Mouse (Mus musculus) liver, embryonic 14.5 days (tissue): Measurements from ENCODE around the gene 4933411K16Rik. TPM values are rescaled to one million over a fixed set of nuclear protein-coding genes. Genes with fewer than 3 reads are reported as not detected.

ENCODE experiments used
- ATAC-seq: fragments of 200-750 bp; cut with Nextera tagmentation; 2 replicates; pipeline ENCODE4 v1.8.0; 2017; ENCODE audit warnings: moderate number of reproducible peaks, mild to moderate bottlenecking, moderate library complexity; ENCODE audit not compliant: insufficient read depth
- DNase-seq, 3 experiments: peaks; one replicate each; pipeline ENCODE4 v3.0.0-alpha.2; 2012 to 2013; ENCODE audit warnings: low read depth in 3 of 3, low spot score in 3 of 3
- H3K27ac ChIP-seq: fragments of 300-500 bp; sonication (generic); 2 replicates; pipeline ENCODE4 v1.5.1; 2014; ENCODE audit warnings: moderate library complexity, mild to moderate bottlenecking, control low read depth, inconsistent platforms
- H3K27me3 ChIP-seq: fragments of 300-500 bp; sonication (generic); 2 replicates; pipeline ENCODE4 v1.6.1; 2014; ENCODE audit warnings: mild to moderate bottlenecking, low read length, moderate library complexity; ENCODE audit not compliant: control insufficient read depth, insufficient read depth
- H3K36me3 ChIP-seq: fragments of 300-500 bp; sonication (generic); replicated peaks from 2 replicates; pipeline ENCODE4 v1.6.1; 2014; ENCODE audit warnings: low read depth; ENCODE audit not compliant: control insufficient read depth, insufficient read depth
- H3K4me1 ChIP-seq, 2 experiments: fragments of 200-500 bp in 1 of 2; fragments of 300-500 bp in 1 of 2; sonication (generic) in 1 of 2; replicated peaks; 2 replicates each; pipeline ENCODE4 v1.6.1; 2012 to 2014; ENCODE audit warnings: antibody characterized with exemption in 1 of 2, inconsistent platforms in 1 of 2, low read length in 1 of 2; ENCODE audit not compliant: control insufficient read depth in 2 of 2, insufficient read depth in 2 of 2
- H3K4me2 ChIP-seq: fragments of 300-500 bp; sonication (generic); 2 replicates; pipeline ENCODE4 v1.6.1; 2014; ENCODE audit warnings: low read depth, mild to moderate bottlenecking, control low read depth, moderate library complexity
- H3K4me3 ChIP-seq, 2 experiments: fragments of 200-500 bp in 1 of 2; fragments of 300-500 bp in 1 of 2; sonication (generic) in 1 of 2; 2 replicates each; pipeline ENCODE4 v1.5.1; 2012 to 2014; ENCODE audit warnings: low read depth in 2 of 2, low read length in 2 of 2, mild to moderate bottlenecking in 2 of 2, control low read depth in 1 of 2, inconsistent platforms in 1 of 2, moderate library complexity in 1 of 2; ENCODE audit not compliant: insufficient read depth in 1 of 2
- H3K9ac ChIP-seq: fragments of 300-500 bp; sonication (generic); replicated peaks from 2 replicates; pipeline ENCODE4 v1.6.1; 2014; ENCODE audit warnings: mild to moderate bottlenecking, control low read depth, moderate library complexity
- H3K9me3 ChIP-seq: fragments of 300-500 bp; sonication (generic); 2 replicates; pipeline ENCODE4 v1.6.1; 2016; ENCODE audit warnings: low read length, mixed read lengths; ENCODE audit not compliant: control insufficient read depth
- CTCF ChIP-seq: IDR thresholded peaks from 2 replicates; pipeline ENCODE4 v1.5.1; 2016; ENCODE audit warnings: antibody characterized with exemption, low read depth, control low read depth
- EP300 ChIP-seq: IDR thresholded peaks from 2 replicates; pipeline ENCODE4 v1.6.1; 2016; ENCODE audit warnings: antibody characterized with exemption, low read depth
- WGBS: fragments of 180-500 bp; shearing (Covaris S2); extraction: QIAGEN DNeasy Blood & Tissue Kit; methylation state at CpG from one replicate; pipeline ENCODE4 v1.1.7; 2014; ENCODE audit not compliant: insufficient replicate concordance; 5-methylcytosine and 5-hydroxymethylcytosine counted together
- polyA plus RNA-seq, 2 experiments: library from polyadenylated mRNA; depleted of rRNA in 1 of 2; stranded (reverse) in 1 of 2; unstranded in 1 of 2; fragments of >200 nt; fragmentation: Nextera tagmentation in 1 of 2; extraction: Ambion mirVana in 1 of 2; gene quantifications; 2 replicates each; pipeline versions ENCODE4 v1.2.1 to v1.2.3; 2012 to 2014

4933411K16Rik gene
- polyA plus RNA-seq, 2 experiments, result 1.1 TPM; not detected in 1

- Histone ChIP-seq H3K4me2 (no peak overlapping the region), H3K4me3 (no peak overlapping the region), H3K4me1 (peaks cover 0 to 18% of the 10 kb centered on the region in 2 experiments; a peak in 2 of 4 replicates), H3K36me3 (no peaks in the 10 kb centered on the region), H3K9me3 (no peaks in the 10 kb centered on the region), H3K9ac (no peak overlapping the region), H3K27ac (no peak overlapping the region), H3K27me3 (no peaks in the 10 kb centered on the region)
- WGBS, result 61% methylated on average over 7 of the region's 7 CpGs
- ATAC-seq, result no peak
- DNase-seq, result no peak
- TF ChIP-seq EP300 (no peak), CTCF (no peak)
These were observed 43.0 kb upstream of the 4933411K16Rik start for GRCm38 (mm10) chr19:42009067-42009466.

- no peak for TF ChIP-seq CTCF
- no peak for TF ChIP-seq EP300
- 52% methylated on average over 4 of the region's 4 CpGs for WGBS
- no peaks in the 10 kb centered on the region for H3K36me3 ChIP-seq
- ATAC-seq, result no peak
- no peak overlapping the region for H3K27ac ChIP-seq
- H3K4me1 ChIP-seq, result peaks cover 0 to 13% of the 10 kb centered on the region in 2 experiments; a peak in 1 of 4 replicates
- H3K9me3 ChIP-seq, result no peaks in the 10 kb centered on the region
- no peak overlapping the region for H3K4me3 ChIP-seq
- no peak for DNase-seq
- H3K27me3 ChIP-seq, result no peaks in the 10 kb centered on the region
- H3K9ac ChIP-seq, result no peak overlapping the region
- no peak overlapping the region for H3K4me2 ChIP-seq
These were observed 41.6 kb upstream of the 4933411K16Rik start for GRCm38 (mm10) chr19:42010436-42010835.

GRCm38 (mm10) chr19:42011123-42011522, 40.9 kb upstream of the 4933411K16Rik start:
- Histone ChIP-seq H3K27ac (no peak overlapping the region), H3K4me2 (no peak overlapping the region), H3K36me3 (no peaks in the 10 kb centered on the region), H3K9me3 (no peaks in the 10 kb centered on the region), H3K4me3 (no peak overlapping the region), H3K4me1 (peaks cover 0 to 7% of the 10 kb centered on the region in 2 experiments; a peak in 1 of 4 replicates), H3K9ac (no peak overlapping the region), H3K27me3 (no peaks in the 10 kb centered on the region)
- no peak for TF ChIP-seq EP300
- no peak for TF ChIP-seq CTCF
- no peak for DNase-seq
- 68% methylated on average over 7 of the region's 7 CpGs for WGBS
- ATAC-seq, result no peak

GRCm38 (mm10) chr19:42014231-42014825, 37.7 kb upstream of the 4933411K16Rik start:
- Histone ChIP-seq H3K9ac (no peak overlapping the region), H3K4me1 (no peaks in the 10 kb centered on the region; a peak in 1 of 4 replicates), H3K27ac (no peak overlapping the region), H3K9me3 (no peaks in the 10 kb centered on the region), H3K27me3 (no peaks in the 10 kb centered on the region), H3K4me3 (no peak overlapping the region), H3K4me2 (no peak overlapping the region), H3K36me3 (no peaks in the 10 kb centered on the region)
- ATAC-seq (no peak), DNase-seq (no peak)
- TF ChIP-seq CTCF (no peak), EP300 (no peak)
- WGBS, result 48% methylated on average over 3 of the region's 3 CpGs

GRCm38 (mm10) chr19:42015001-42015400, 37.0 kb upstream of the 4933411K16Rik start:
- WGBS, result 55% methylated on average over 6 of the region's 6 CpGs
- DNase-seq (no peak), ATAC-seq (no peak)
- TF ChIP-seq EP300 (no peak), CTCF (no peak)
- H3K4me1 ChIP-seq, result no peaks in the 10 kb centered on the region; a peak in 1 of 4 replicates
- no peak overlapping the region for H3K27ac ChIP-seq
- H3K4me3 ChIP-seq, result no peak overlapping the region
- no peaks in the 10 kb centered on the region for H3K36me3 ChIP-seq
- no peaks in the 10 kb centered on the region for H3K9me3 ChIP-seq
- H3K9ac ChIP-seq, result no peak overlapping the region
- H3K4me2 ChIP-seq, result no peak overlapping the region
- H3K27me3 ChIP-seq, result no peaks in the 10 kb centered on the region
